Mouse (Mus musculus) liver, postnatal 0 days (tissue): ENCODE results near the gene Zfp553. TPM values are rescaled to one million over a fixed set of nuclear protein-coding genes. Genes with fewer than 3 reads are reported as not detected.

Source experiments
- ATAC-seq: fragments of 200-750 bp; cut with Nextera tagmentation; 2 replicates; pipeline ENCODE4 v1.8.0; 2017; ENCODE audit warnings: mild to moderate bottlenecking, moderate library complexity
- DNase-seq: peaks from one replicate; pipeline ENCODE4 v3.0.0-alpha.2; 2016
- H3K27ac ChIP-seq: fragments of 300-500 bp; sonication (generic); 2 replicates; pipeline ENCODE4 v1.5.1; 2014; ENCODE audit warnings: antibody characterized with exemption, moderate library complexity, mild to moderate bottlenecking, low read depth
- H3K27me3 ChIP-seq: fragments of 300-500 bp; sonication (generic); 2 replicates; pipeline ENCODE4 v1.6.1; 2014; ENCODE audit warnings: low read length, control low read depth, mixed read lengths; ENCODE audit not compliant: insufficient read depth
- H3K36me3 ChIP-seq: fragments of 300-500 bp; sonication (generic); replicated peaks from 2 replicates; pipeline ENCODE4 v1.6.1; 2014; ENCODE audit warnings: mild to moderate bottlenecking, control low read depth, low read length, moderate library complexity, mixed read lengths; ENCODE audit not compliant: insufficient read depth
- H3K4me1 ChIP-seq: fragments of 300-500 bp; sonication (generic); 2 replicates; pipeline ENCODE4 v1.6.1; 2014; ENCODE audit warnings: antibody characterized with exemption, mild to moderate bottlenecking, control low read depth; ENCODE audit not compliant: insufficient read depth
- H3K4me2 ChIP-seq: fragments of 300-500 bp; sonication (generic); 2 replicates; pipeline ENCODE4 v1.6.1; 2014; ENCODE audit warnings: low read depth, mild to moderate bottlenecking, low read length, moderate library complexity, mixed read lengths
- H3K4me3 ChIP-seq: fragments of 300-500 bp; sonication (generic); 2 replicates; pipeline ENCODE4 v1.5.1; 2014; ENCODE audit warnings: low read depth, low read length
- H3K9ac ChIP-seq: fragments of 300-500 bp; sonication (generic); replicated peaks from 2 replicates; pipeline ENCODE4 v1.6.1; 2014; ENCODE audit warnings: mild to moderate bottlenecking, moderate library complexity
- H3K9me3 ChIP-seq: fragments of 300-500 bp; sonication (generic); 2 replicates; pipeline ENCODE4 v1.6.1; 2016; ENCODE audit warnings: mild to moderate bottlenecking, control low read depth, low read length, mixed read lengths
- CTCF ChIP-seq: sonication (generic); IDR thresholded peaks from 2 replicates; pipeline ENCODE4 v1.5.1; 2016; ENCODE audit warnings: antibody characterized with exemption, low read depth
- EP300 ChIP-seq: IDR thresholded peaks from 2 replicates; pipeline ENCODE4 v1.6.1; 2016; ENCODE audit warnings: antibody characterized with exemption, low read depth, mild to moderate bottlenecking
- WGBS: fragments of 180-500 bp; shearing (Covaris S2); extraction: QIAGEN DNeasy Blood & Tissue Kit; methylation state at CpG from one replicate; pipeline ENCODE4 v1.1.7; 2014; ENCODE audit not compliant: insufficient replicate concordance; 5-methylcytosine and 5-hydroxymethylcytosine counted together
- polyA plus RNA-seq: library from polyadenylated mRNA; unstranded; fragments of >200 nt; fragmentation: Nextera tagmentation; extraction: Ambion mirVana; gene quantifications from 2 replicates; pipeline ENCODE4 v1.2.1, GENCODE M21; 2015

The Zfp553 gene
- polyA plus RNA-seq, 1 experiment from 2014 or later: 5.3 TPM

DNA sequence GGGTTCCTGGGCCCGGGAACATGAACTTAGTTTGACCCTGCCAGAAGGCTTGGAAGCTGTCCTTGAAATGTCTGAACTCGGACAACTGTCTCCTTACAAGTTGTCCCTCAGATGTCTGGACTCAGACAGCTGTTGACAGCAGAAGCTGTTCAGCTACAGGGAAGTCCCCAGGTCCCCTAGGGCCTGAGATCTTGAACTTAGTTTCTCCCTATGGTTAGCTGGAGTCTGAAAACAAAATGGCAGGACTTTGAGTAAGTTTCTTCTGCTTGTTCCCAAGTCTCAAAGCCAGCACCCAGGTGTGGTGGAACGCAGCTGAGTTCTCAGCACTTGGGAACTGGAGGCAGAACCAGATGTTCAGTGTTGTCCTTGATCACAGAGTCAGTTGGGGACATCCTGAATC is 47.2 kb downstream of the Zfp553 start:
- WGBS: 69% methylated on average over 3 of the region's 3 CpGs
- peaks cover 13% of the 10 kb centered on the region for H3K4me1 ChIP-seq
- H3K27ac ChIP-seq: no peak overlapping the region
- H3K9me3 ChIP-seq: no peaks in the 10 kb centered on the region
- DNase-seq: no peak
- H3K36me3 ChIP-seq: no peaks in the 10 kb centered on the region
- no peak overlapping the region for H3K9ac ChIP-seq
- no peak overlapping the region for H3K4me3 ChIP-seq
- TF ChIP-seq EP300: no peak
- TF ChIP-seq CTCF: no peak
- no peak overlapping the region for H3K4me2 ChIP-seq
- ATAC-seq: no peak
- H3K27me3 ChIP-seq: no peaks in the 10 kb centered on the region

DNA sequence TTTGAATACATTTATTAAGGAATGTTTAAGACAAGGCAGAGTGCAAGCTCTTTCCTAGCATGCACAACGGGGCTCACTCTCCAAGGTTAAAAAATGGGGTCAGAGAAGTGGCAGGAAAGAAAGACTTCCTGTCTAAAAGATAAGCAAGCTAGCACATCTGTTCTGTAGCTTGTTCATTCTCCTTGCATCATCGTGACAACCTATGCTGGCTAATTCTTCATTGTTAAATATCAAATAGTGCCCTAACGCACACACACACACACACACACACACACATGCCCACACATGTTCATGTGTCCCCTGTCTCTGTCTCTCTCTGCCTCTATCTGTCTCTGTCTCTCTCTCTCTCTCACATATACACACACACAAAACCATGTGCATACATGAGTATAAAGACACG is 48.3 kb downstream of the Zfp553 start:
- H3K4me1 ChIP-seq: peaks cover 13% of the 10 kb centered on the region

DNA sequence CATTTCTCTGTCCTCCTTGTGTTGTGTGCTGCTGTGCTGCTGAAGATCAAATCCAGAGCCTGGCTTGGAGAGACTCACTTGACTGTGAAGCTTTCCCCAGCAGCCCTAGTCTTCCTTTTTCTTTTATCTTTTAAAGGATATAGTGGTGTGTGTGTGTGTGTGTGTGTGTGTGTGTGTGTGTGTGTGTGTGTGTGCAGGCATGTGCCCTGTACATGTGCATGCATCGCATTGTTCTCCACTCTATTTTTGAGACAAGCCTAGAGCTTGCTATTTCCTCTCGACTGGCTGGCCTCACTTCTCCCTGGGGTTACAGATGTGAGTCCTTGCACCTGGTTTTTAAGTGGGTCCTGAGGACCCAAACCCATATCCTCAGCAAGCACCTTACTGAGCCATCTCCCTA is 49.3 kb downstream of the Zfp553 start:
- Histone ChIP-seq H3K36me3 (no peaks in the 10 kb centered on the region), H3K4me2 (no peak overlapping the region), H3K4me3 (no peak overlapping the region), H3K27me3 (no peaks in the 10 kb centered on the region), H3K4me1 (peaks cover 13% of the 10 kb centered on the region), H3K9ac (no peak overlapping the region), H3K27ac (no peak overlapping the region), H3K9me3 (no peaks in the 10 kb centered on the region)
- no peak for DNase-seq
- TF ChIP-seq EP300: no peak
- TF ChIP-seq CTCF: no peak
- ATAC-seq: no peak
- 66% methylated on average over 2 of the region's 2 CpGs for WGBS

More for the DNA sequence above, 48.3 kb downstream of the Zfp553 start:
- 26% methylated on average over 4 of the region's 4 CpGs for whole genome bisulfite sequencing
- TF ChIP-seq CTCF: no peak
- no peak for TF ChIP-seq EP300
- Histone ChIP-seq H3K4me2 (no peak overlapping the region), H3K4me3 (no peak overlapping the region), H3K9me3 (no peaks in the 10 kb centered on the region), H3K27ac (no peak overlapping the region), H3K27me3 (no peaks in the 10 kb centered on the region), H3K36me3 (no peaks in the 10 kb centered on the region), H3K9ac (no peak overlapping the region)
- ATAC-seq: no peak
- no peak for DNase-seq

DNA sequence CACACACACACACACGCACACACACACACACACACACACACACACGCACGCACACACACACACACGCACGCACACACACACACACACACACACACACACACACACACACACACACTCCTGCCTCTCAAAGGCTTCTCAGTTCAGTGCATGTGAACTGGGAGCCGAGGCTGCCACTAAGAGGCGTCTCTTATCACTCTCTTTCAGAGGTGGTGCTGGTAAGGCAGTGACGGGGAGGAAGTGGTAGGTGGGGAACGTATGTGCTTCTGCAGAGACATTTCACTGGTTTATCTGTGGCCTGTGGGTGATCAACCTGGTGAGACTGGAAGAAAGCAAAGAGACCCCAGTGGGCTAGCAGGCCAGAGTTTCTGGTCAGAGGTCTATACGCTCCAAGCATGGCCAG is 52.3 kb downstream of the Zfp553 start:
- Histone ChIP-seq H3K4me2 (no peak overlapping the region), H3K9me3 (no peaks in the 10 kb centered on the region), H3K9ac (no peak overlapping the region), H3K4me3 (no peak overlapping the region), H3K4me1 (peaks cover 13% of the 10 kb centered on the region), H3K27me3 (no peaks in the 10 kb centered on the region), H3K27ac (no peak overlapping the region), H3K36me3 (no peaks in the 10 kb centered on the region)
- TF ChIP-seq CTCF (no peak), EP300 (no peak)
- peak; percentile 67 for ATAC-seq
- WGBS: 36% methylated on average over 7 of the region's 10 CpGs
- DNase-seq: no peak

Other genes with a start within 250 kb of the Zfp553 start
- gene Mvp, start 218.4 kb upstream of the Zfp553 start, polyA plus RNA-seq: 10.5 and 10.9 TPM in 2 replicates
- 0.26 TPM in 1 of 2 replicates, not detected in the other for gene Pagr1b, start 216.6 kb upstream of the Zfp553 start, polyA plus RNA-seq
- gene Pagr1a, start 215.7 kb upstream of the Zfp553 start, polyA plus RNA-seq: 12.2 and 13.8 TPM in 2 replicates
- gene Gm42742, start 212.0 kb upstream of the Zfp553 start, polyA plus RNA-seq: 4.5 and 7.8 TPM in 2 replicates
- gene Prrt2, start 211.8 kb upstream of the Zfp553 start, polyA plus RNA-seq: 0.18 TPM in 1 of 2 replicates, not detected in the other
- 20.0 and 24.0 TPM in 2 replicates for gene Maz, start 206.0 kb upstream of the Zfp553 start, polyA plus RNA-seq
- 45.4 and 47.4 TPM in 2 replicates for gene Kif22, start 190.6 kb upstream of the Zfp553 start, polyA plus RNA-seq
- 0.59 and 1.8 TPM in 2 replicates for gene Zg16, start 145.7 kb upstream of the Zfp553 start, polyA plus RNA-seq
- gene AI467606, start 141.7 kb upstream of the Zfp553 start, polyA plus RNA-seq: 7.6 and 8.1 TPM in 2 replicates
- 148 and 151 TPM in 2 replicates for gene Qprt, start 110.8 kb upstream of the Zfp553 start, polyA plus RNA-seq
- gene Spn, start 95.2 kb upstream of the Zfp553 start, polyA plus RNA-seq: 4.9 and 5.6 TPM in 2 replicates
- gene Cd2bp2, start 37.0 kb upstream of the Zfp553 start, polyA plus RNA-seq: 11.5 and 14.0 TPM in 2 replicates
- 8.3 and 8.6 TPM in 2 replicates for gene Tbc1d10b, start 24.6 kb upstream of the Zfp553 start, polyA plus RNA-seq
- 19.7 and 94.3 TPM in 2 replicates for gene Mylpf, start 24.2 kb upstream of the Zfp553 start, polyA plus RNA-seq
- gene Sept1, start 69 bp downstream of the Zfp553 start, polyA plus RNA-seq: 16.7 and 17.3 TPM in 2 replicates
- gene Zfp771, start 11.2 kb downstream of the Zfp553 start, polyA plus RNA-seq: 15.5 and 17.8 TPM in 2 replicates
- gene Dctpp1, start 27.6 kb downstream of the Zfp553 start, polyA plus RNA-seq: 96.8 and 107 TPM in 2 replicates
- 712 and 714 TPM in 2 replicates for gene Sephs2, start 41.0 kb downstream of the Zfp553 start, polyA plus RNA-seq
- gene Itgal, start 63.2 kb downstream of the Zfp553 start, polyA plus RNA-seq: 5.9 and 6.8 TPM in 2 replicates
- gene Zfp768, start 112.5 kb downstream of the Zfp553 start, polyA plus RNA-seq: 4.8 and 6.4 TPM in 2 replicates
- 1.5 TPM in 2 replicates for gene Zfp747, start 143.0 kb downstream of the Zfp553 start, polyA plus RNA-seq
- 0.89 and 1.2 TPM in 2 replicates for gene 9130019O22Rik, start 154.1 kb downstream of the Zfp553 start, polyA plus RNA-seq
- gene E430018J23Rik, start 160.6 kb downstream of the Zfp553 start, polyA plus RNA-seq: 1.9 and 2.6 TPM in 2 replicates
- 0.98 and 1.1 TPM in 2 replicates for gene Zfp764, start 173.8 kb downstream of the Zfp553 start, polyA plus RNA-seq
- 8.7 and 10.1 TPM in 2 replicates for gene Zfp688, start 189.0 kb downstream of the Zfp553 start, polyA plus RNA-seq
- 1.4 and 1.5 TPM in 2 replicates for gene Zfp689, start 216.1 kb downstream of the Zfp553 start, polyA plus RNA-seq
- gene Prr14, start 226.6 kb downstream of the Zfp553 start, polyA plus RNA-seq: 16.0 and 17.6 TPM in 2 replicates
- gene Fbrs, start 246.1 kb downstream of the Zfp553 start, polyA plus RNA-seq: 4.7 TPM in 2 replicates